In genomic region chr5:30550334-30551021, GRCm38 (mm10) we compare ENCODE assay signal across 10 mouse cellular contexts. TPM values are rescaled to one million over a fixed set of nuclear protein-coding genes. Genes with fewer than 3 reads are reported as not detected.
DNase-seq lines count a peak whose midpoint lies in the region; ATAC-seq and TF ChIP-seq lines count a peak whose summit lies in the region.
"Had no signal": no experiment of that assay in that cellular context is flagged by ENCODE, and none has a peak within 500 bp of the region (broad histone marks: within the 10 kb centered on the region; RNA-seq: fewer than 3 reads in every experiment).

No protein-coding gene starts in this region.

- H3K4me1 ChIP-seq in midbrain, postnatal 0 days (ENCODE audit: insufficient read depth, low read length): no peaks in the 10 kb centered on the region
- H3K4me1 ChIP-seq in midbrain, embryonic 15.5 days: no peaks in the 10 kb centered on the region
- H3K4me1 ChIP-seq in liver, postnatal 0 days (ENCODE audit: insufficient read depth): no peaks in the 10 kb centered on the region

- peak; percentile 31 for TF ChIP-seq CTCF in midbrain, postnatal 0 days (IDR thresholded peaks at IDR 0.05)
- TF ChIP-seq CTCF in liver, postnatal 0 days (IDR thresholded peaks at IDR 0.05; ENCODE audit: low read depth): no peak

- intact Hi-C loops in gastrocnemius, postnatal 14 days (cut with DNase I; ENCODE audit: low total_unique reads): no loop called here

- H3K4me2 ChIP-seq in midbrain, postnatal 0 days (ENCODE audit: low read depth, low read length, poor library complexity, severe bottlenecking): no peak overlapping the region
- H3K4me2 ChIP-seq in midbrain, embryonic 15.5 days: no peak overlapping the region
- no peak overlapping the region for H3K4me2 ChIP-seq in liver, postnatal 0 days (ENCODE audit: low read depth, low read length)

- WGBS in midbrain, postnatal 0 days: 58% methylated on average over 9 of the region's 9 CpGs
- WGBS in midbrain, embryonic 15.5 days: 65% methylated on average over 9 of the region's 9 CpGs
- WGBS in liver, postnatal 0 days (ENCODE audit: insufficient replicate concordance): 65% methylated on average over 9 of the region's 9 CpGs

- DNase-seq in gastrocnemius, postnatal 14 days: peak; percentile 14
- no peak for DNase-seq in gastrocnemius, postnatal 4 days (ENCODE audit: low spot score in 2 of 2)
- peak; percentile 58 for DNase-seq in midbrain, postnatal 0 days (ENCODE audit: low spot score)
- DNase-seq in embryo, embryonic 11 days: peak; percentile 47
- peak; percentile 37 for DNase-seq in lung, postnatal 25 days (ENCODE audit: low spot score)
- no peak for DNase-seq in thymus, postnatal 14 days
- DNase-seq in liver, postnatal 0 days: no peak

- H3K27me3 ChIP-seq in midbrain, postnatal 0 days (ENCODE audit: insufficient read depth, low read length): no peaks in the 10 kb centered on the region
- no peaks in the 10 kb centered on the region for H3K27me3 ChIP-seq in midbrain, embryonic 15.5 days (replicated peaks)
- H3K27me3 ChIP-seq in liver, postnatal 0 days (ENCODE audit: insufficient read depth, low read length): no peaks in the 10 kb centered on the region

- H3K27ac ChIP-seq in midbrain, postnatal 0 days (ENCODE audit: low read depth, low read length): no peak overlapping the region
- H3K27ac ChIP-seq in midbrain, embryonic 15.5 days: no peak overlapping the region
- no peak overlapping the region for H3K27ac ChIP-seq in liver, postnatal 0 days (ENCODE audit: low read depth)

- H3K36me3 ChIP-seq in midbrain, postnatal 0 days (ENCODE audit: insufficient read depth, low read length): no peaks in the 10 kb centered on the region
- no peaks in the 10 kb centered on the region for H3K36me3 ChIP-seq in midbrain, embryonic 15.5 days (replicated peaks)
- H3K36me3 ChIP-seq in liver, postnatal 0 days (replicated peaks; ENCODE audit: insufficient read depth, low read length): no peaks in the 10 kb centered on the region

- ATAC-seq in midbrain, postnatal 0 days (ENCODE audit: low FRiP score): no peak
- ATAC-seq in midbrain, embryonic 15.5 days (replicated peaks): no peak
- ATAC-seq in liver, postnatal 0 days: no peak

- TF ChIP-seq EP300 in liver, postnatal 0 days (IDR thresholded peaks at IDR 0.05; ENCODE audit: low read depth): no peak

- no peaks in the 10 kb centered on the region for H3K9me3 ChIP-seq in midbrain, postnatal 0 days (ENCODE audit: low read length)
- H3K9me3 ChIP-seq in midbrain, embryonic 15.5 days: no peaks in the 10 kb centered on the region
- H3K9me3 ChIP-seq in liver, postnatal 0 days (ENCODE audit: low read length): no peaks in the 10 kb centered on the region

- no peak overlapping the region for H3K4me3 ChIP-seq in midbrain, postnatal 0 days (ENCODE audit: low read depth, low read length)
- no peak overlapping the region for H3K4me3 ChIP-seq in midbrain, embryonic 15.5 days
- no peak overlapping the region for H3K4me3 ChIP-seq in liver, postnatal 0 days (ENCODE audit: low read depth, low read length)
- H3K4me3 ChIP-seq: erythroblast, embryonic 14.5 days had no signal

- H3K9ac ChIP-seq in midbrain, postnatal 0 days (replicated peaks; ENCODE audit: low read length, poor library complexity, severe bottlenecking): no peak overlapping the region
- no peak overlapping the region for H3K9ac ChIP-seq in midbrain, embryonic 15.5 days
- no peak overlapping the region for H3K9ac ChIP-seq in liver, postnatal 0 days (replicated peaks)

RNA-seq across cellular contexts. Expression of gene Cib4, which starts 4.8 kb away (rescaled TPM):
- not detected for total RNA-seq in gastrocnemius, postnatal 14 days (2021)
- not detected for total RNA-seq in gastrocnemius, postnatal 4 days (2021)
- total RNA-seq in midbrain, postnatal 0 days (2014; rRNA removed): not detected in 2 replicates
- not detected in 2 replicates for polyA plus RNA-seq in midbrain, postnatal 0 days (2015; fragmentation: Nextera tagmentation; extraction: Ambion mirVana)
- polyA plus RNA-seq in midbrain, embryonic 15.5 days (2015; fragmentation: Nextera tagmentation; extraction: Ambion mirVana): not detected in 2 replicates
- polyA plus RNA-seq in liver, postnatal 0 days (2015; fragmentation: Nextera tagmentation; extraction: Ambion mirVana): not detected in 2 replicates
- total RNA-seq: CH12.LX had no signal
- polyA plus RNA-seq: erythroblast, embryonic 14.5 days had no signal

RNA-seq across cellular contexts. Expression of gene Kcnk3, which starts 37.5 kb away (rescaled TPM):
- total RNA-seq in gastrocnemius, postnatal 14 days (2021): 1 to 10 TPM in 1 of 2 experiments, under 1 TPM in 1; 0.42 to 1.2 TPM
- 1 to 10 TPM; 2.1 to 3.3 TPM for total RNA-seq in gastrocnemius, postnatal 4 days (2021)
- total RNA-seq in midbrain, postnatal 0 days (2014; rRNA removed): 18.8 and 21.8 TPM in 2 replicates
- 12.2 and 12.3 TPM in 2 replicates for polyA plus RNA-seq in midbrain, postnatal 0 days (2015; fragmentation: Nextera tagmentation; extraction: Ambion mirVana)
- polyA plus RNA-seq in midbrain, embryonic 15.5 days (2015; fragmentation: Nextera tagmentation; extraction: Ambion mirVana): 6.7 and 7.4 TPM in 2 replicates
- 0.26 and 0.46 TPM in 2 replicates for polyA plus RNA-seq in liver, postnatal 0 days (2015; fragmentation: Nextera tagmentation; extraction: Ambion mirVana)
- total RNA-seq: CH12.LX had no signal
- polyA plus RNA-seq: erythroblast, embryonic 14.5 days had no signal

Comparison
In these comparisons a context has a peak if more than half of its experiments do, and no peak if none do; other contexts are left out.
1. DNase-seq: peak in gastrocnemius, postnatal 14 days (single experiment), midbrain, postnatal 0 days (single experiment), embryo, embryonic 11 days (single experiment) and lung, postnatal 25 days (single experiment); none in gastrocnemius, postnatal 4 days (0 of 2), thymus, postnatal 14 days (single experiment) and liver, postnatal 0 days (single experiment).